Mouse (Mus musculus) midbrain, embryonic 11.5 days (tissue): Measurements from ENCODE around the gene Zfp750. TPM values are rescaled to one million over a fixed set of nuclear protein-coding genes. Genes with fewer than 3 reads are reported as not detected.

Experiments
- ATAC-seq: fragments of 200-750 bp; cut with Nextera tagmentation; 2 replicates; pipeline ENCODE4 v1.8.0; 2017; ENCODE audit warnings: moderate TSS enrichment, moderate library complexity; ENCODE audit not compliant: low FRiP score
- DNase-seq: peaks from one replicate; pipeline ENCODE4 v3.0.0; 2015; ENCODE audit warnings: low spot score; ENCODE audit errors: missing footprints
- H3K27ac ChIP-seq: fragments of 300-500 bp; sonication (generic); 2 replicates; pipeline ENCODE4 v1.5.1; 2014; ENCODE audit warnings: low read depth, low read length
- H3K27me3 ChIP-seq: fragments of 300-500 bp; sonication (generic); 2 replicates; pipeline ENCODE4 v1.6.1; 2014; ENCODE audit warnings: mild to moderate bottlenecking, low read length, moderate library complexity, mixed read lengths; ENCODE audit not compliant: control insufficient read depth, insufficient read depth
- H3K36me3 ChIP-seq: fragments of 300-500 bp; sonication (generic); 2 replicates; pipeline ENCODE4 v1.6.1; 2014; ENCODE audit warnings: mild to moderate bottlenecking, low read length, moderate library complexity, mixed read lengths; ENCODE audit not compliant: control insufficient read depth, insufficient read depth
- H3K4me1 ChIP-seq: fragments of 300-500 bp; sonication (generic); 2 replicates; pipeline ENCODE4 v1.6.1; 2014; ENCODE audit warnings: low read length; ENCODE audit not compliant: control insufficient read depth, insufficient read depth
- H3K4me2 ChIP-seq: fragments of 300-500 bp; sonication (generic); 2 replicates; pipeline ENCODE4 v1.6.1; 2014; ENCODE audit warnings: mild to moderate bottlenecking, moderate library complexity
- H3K4me3 ChIP-seq: fragments of 300-500 bp; sonication (generic); 2 replicates; pipeline ENCODE4 v1.5.1; 2014; ENCODE audit warnings: low read depth, low read length
- H3K9ac ChIP-seq: fragments of 300-500 bp; sonication (generic); 2 replicates; pipeline ENCODE4 v1.6.1; 2014; ENCODE audit warnings: low read length
- H3K9me3 ChIP-seq: fragments of 300-500 bp; sonication (generic); 2 replicates; pipeline ENCODE4 v1.6.1; 2016; ENCODE audit warnings: low read length; ENCODE audit not compliant: control insufficient read depth
- WGBS: fragments of 180-500 bp; shearing (Covaris S2); extraction: QIAGEN DNeasy Blood & Tissue Kit; methylation state at CpG from one replicate; pipeline ENCODE4 v1.1.7; 2014; 5-methylcytosine and 5-hydroxymethylcytosine counted together
- polyA plus RNA-seq: library from polyadenylated mRNA; unstranded; fragments of >200 nt; fragmentation: Nextera tagmentation; extraction: Ambion mirVana; gene quantifications from 2 replicates; pipeline ENCODE4 v1.2.1, GENCODE M21; 2014

The Zfp750 gene
- polyA plus RNA-seq: 0.17 and 0.20 TPM in 2 replicates

DNA sequence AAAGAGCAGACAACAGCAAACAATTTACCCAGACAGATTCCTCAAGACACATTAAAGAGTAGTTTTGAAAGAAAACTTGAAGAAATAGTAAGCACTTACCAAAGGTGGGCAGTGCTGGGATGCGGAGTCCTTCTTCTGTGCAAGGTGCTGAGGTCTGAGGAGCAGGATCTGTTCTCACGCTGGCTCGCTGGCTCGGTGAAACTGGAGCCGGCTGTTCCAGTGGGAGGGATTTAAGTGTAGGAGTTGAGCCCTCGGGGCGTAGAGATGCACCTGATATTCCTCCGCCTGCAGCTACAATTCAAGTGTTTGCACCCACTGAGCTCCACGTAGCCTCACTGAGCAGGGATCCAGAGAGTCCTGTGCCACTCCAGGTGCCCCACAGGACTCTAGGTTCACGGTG is at the start of gene Zfp750:
Gene Zfp750, minus strand, starts transcription at position 203 of the 400 bp plus-strand sequence.
- Histone ChIP-seq H3K4me2 (no peak within 1 kb of the TSS), H3K27me3 (no peaks in the 10 kb centered on the region), H3K4me1 (no peaks in the 10 kb centered on the region), H3K9ac (no peak within 1 kb of the TSS), H3K4me3 (no peak within 1 kb of the TSS), H3K27ac (no peak within 1 kb of the TSS), H3K9me3 (no peaks in the 10 kb centered on the region), H3K36me3 (no peaks in the 10 kb centered on the region)
- ATAC-seq (no peak), DNase-seq (peak; percentile 19)
- WGBS: 52% methylated on average over 10 of the region's 10 CpGs

DNA sequence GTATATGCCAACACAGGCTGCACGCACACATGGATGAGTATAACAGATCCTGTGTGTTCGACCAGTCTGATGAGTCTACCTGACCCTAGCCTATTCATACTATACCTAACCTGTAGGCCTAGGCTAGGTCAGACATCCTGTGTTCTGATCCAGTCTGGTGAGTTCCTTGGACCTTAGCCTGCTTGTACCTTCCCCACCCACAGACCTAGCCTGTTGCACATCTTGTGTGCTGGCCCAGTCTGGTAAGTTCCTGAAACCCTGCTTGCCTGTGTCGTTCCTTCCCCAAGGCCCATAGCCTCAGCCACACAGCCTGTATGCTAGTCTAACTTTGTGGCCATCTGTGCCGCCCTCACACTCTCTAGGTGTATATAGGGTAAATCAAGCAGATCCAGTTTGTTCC is 45.1 kb upstream of the Zfp750 start:
- no peak for ATAC-seq
- 98% methylated on average over 4 of the region's 4 CpGs for WGBS

DNA sequence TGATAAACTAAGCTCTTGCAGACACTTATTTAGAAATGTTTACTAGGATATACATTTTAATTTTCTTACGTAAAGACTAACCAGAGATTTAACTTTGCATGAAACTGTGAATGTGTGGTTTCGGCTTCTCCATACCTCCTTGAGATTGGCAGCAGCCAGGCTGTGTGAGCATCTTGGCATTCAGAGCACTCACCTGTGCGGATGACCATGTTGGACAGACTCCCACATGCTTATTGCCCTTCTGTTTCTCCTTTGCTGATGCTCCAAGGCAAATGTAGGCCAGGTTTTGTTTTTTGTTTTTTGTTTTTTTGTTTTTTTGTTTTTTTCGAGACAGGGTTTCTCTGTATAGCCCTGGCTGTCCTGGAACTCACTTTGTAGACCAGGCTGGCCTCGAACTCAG is 44.2 kb upstream of the Zfp750 start:
- no peaks in the 10 kb centered on the region for H3K27me3 ChIP-seq
- no peaks in the 10 kb centered on the region for H3K36me3 ChIP-seq
- 92% methylated on average over 5 of the region's 5 CpGs for WGBS
- no peaks in the 10 kb centered on the region for H3K9me3 ChIP-seq
- DNase-seq (no peak), ATAC-seq (no peak)
- H3K4me2 ChIP-seq: no peak overlapping the region
- no peak overlapping the region for H3K4me3 ChIP-seq
- H3K9ac ChIP-seq: no peak overlapping the region
- no peaks in the 10 kb centered on the region for H3K4me1 ChIP-seq
- H3K27ac ChIP-seq: no peak overlapping the region

More for the DNA sequence above, 45.1 kb upstream of the Zfp750 start:
- H3K4me3 ChIP-seq: no peak overlapping the region
- no peaks in the 10 kb centered on the region for H3K4me1 ChIP-seq
- no peaks in the 10 kb centered on the region for H3K27me3 ChIP-seq
- no peak overlapping the region for H3K4me2 ChIP-seq
- H3K9me3 ChIP-seq: no peaks in the 10 kb centered on the region
- DNase-seq: no peak
- H3K9ac ChIP-seq: no peak overlapping the region
- H3K27ac ChIP-seq: no peak overlapping the region
- no peaks in the 10 kb centered on the region for H3K36me3 ChIP-seq

GRCm38 (mm10) chr11:121560294-121560663 is 41.1 kb upstream of the Zfp750 start:
- no peak overlapping the region for H3K27ac ChIP-seq
- H3K4me3 ChIP-seq: no peak overlapping the region
- H3K27me3 ChIP-seq: no peaks in the 10 kb centered on the region
- ATAC-seq (no peak), DNase-seq (no peak)
- no peaks in the 10 kb centered on the region for H3K4me1 ChIP-seq
- 85% methylated on average over 7 of the region's 7 CpGs for WGBS
- H3K4me2 ChIP-seq: no peak overlapping the region
- H3K9me3 ChIP-seq: no peaks in the 10 kb centered on the region
- no peaks in the 10 kb centered on the region for H3K36me3 ChIP-seq
- H3K9ac ChIP-seq: no peak overlapping the region

DNA sequence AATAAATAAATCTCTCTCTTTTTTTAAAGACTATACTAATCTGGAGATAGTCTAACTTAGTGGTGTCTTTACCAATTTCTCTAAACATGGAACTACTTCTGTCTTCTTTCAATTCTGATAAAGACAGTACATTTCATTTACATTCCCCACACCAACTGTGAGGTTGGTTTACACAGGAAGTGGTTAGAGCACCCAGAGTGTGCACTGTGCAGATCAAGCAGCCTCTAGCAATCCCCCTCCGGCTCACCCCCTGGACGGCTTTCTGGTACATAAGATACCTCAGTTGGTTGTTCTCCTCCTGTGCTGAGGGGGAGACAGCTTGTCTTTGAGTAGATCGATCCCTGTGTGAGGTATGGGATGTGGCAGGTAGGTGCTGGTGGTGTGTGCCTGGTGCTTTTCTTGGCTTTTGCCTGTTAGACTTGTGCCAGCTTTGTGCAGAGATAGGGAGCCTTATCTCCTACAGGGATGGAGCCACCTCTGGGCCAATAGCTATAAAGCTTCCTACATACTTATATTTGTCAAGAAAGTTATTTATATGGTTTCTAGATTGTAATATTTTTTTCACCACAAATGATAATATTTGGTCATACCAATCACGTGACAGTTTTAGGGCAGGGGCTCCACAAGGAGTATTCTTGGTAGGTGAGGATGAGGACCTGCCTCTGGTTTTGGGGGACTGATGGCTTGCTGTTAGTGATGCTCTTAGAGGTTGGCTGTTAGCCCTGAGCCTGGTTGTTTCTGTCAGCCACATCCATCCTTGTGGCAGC is 40.6 kb upstream of the Zfp750 start:
- Histone ChIP-seq H3K4me2 (no peak overlapping the region), H3K9me3 (no peaks in the 10 kb centered on the region), H3K9ac (no peak overlapping the region), H3K4me3 (no peak overlapping the region), H3K27ac (no peak overlapping the region), H3K36me3 (no peaks in the 10 kb centered on the region), H3K4me1 (no peaks in the 10 kb centered on the region), H3K27me3 (no peaks in the 10 kb centered on the region)
- DNase-seq (peak; percentile 1), ATAC-seq (no peak)
- 92% methylated on average over 4 of the region's 4 CpGs for WGBS

DNA sequence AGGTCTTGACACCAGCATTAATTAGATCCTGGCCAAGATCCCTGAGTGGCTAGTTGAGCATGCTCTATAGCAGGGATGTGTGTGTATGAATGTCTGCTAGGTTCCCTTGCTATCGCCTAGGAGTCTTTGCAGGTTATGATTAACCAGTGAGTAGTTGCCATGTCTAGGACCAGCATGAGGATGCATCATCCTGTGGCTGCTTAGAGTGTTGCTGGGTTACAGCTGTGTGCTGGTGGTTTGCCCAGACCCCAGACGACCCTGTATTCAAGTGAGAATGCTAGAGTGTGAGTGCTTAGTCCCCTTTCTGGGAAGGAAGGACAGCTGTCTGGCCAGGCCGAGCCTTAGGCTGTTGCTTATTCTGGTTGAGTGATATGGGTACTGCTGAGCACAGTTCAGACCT is 39.4 kb upstream of the Zfp750 start:
- Histone ChIP-seq H3K4me3 (no peak overlapping the region), H3K27ac (no peak overlapping the region), H3K27me3 (no peaks in the 10 kb centered on the region), H3K36me3 (no peaks in the 10 kb centered on the region), H3K9ac (no peak overlapping the region), H3K9me3 (no peaks in the 10 kb centered on the region), H3K4me2 (no peak overlapping the region), H3K4me1 (no peaks in the 10 kb centered on the region)
- ATAC-seq (no peak), DNase-seq (peak; percentile 28)
- WGBS: 91% methylated on average over 3 of the region's 3 CpGs

DNA sequence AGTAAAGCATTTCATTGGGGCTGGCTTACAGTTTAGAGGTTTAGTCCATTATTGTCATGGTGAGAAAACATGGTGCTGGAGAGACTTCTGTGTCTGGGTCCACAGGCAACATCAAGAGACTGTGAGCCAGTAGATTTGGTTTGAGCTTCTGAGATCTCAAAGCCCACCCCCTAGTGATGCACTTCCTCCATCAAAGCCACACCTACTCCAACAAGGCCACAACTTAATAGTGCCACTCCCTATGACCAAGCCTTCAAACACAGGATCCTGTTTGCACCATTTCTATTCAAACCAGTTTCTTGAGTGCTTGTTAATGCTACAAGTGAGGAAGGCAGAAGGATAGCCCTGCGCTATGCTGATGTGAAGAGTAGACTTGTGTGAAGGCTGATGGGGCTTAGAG is 38.8 kb upstream of the Zfp750 start:
- WGBS: 96% methylated on average over 1 of the region's 1 CpGs
- DNase-seq (no peak), ATAC-seq (no peak)
- Histone ChIP-seq H3K27me3 (no peaks in the 10 kb centered on the region), H3K36me3 (no peaks in the 10 kb centered on the region), H3K4me1 (no peaks in the 10 kb centered on the region), H3K4me3 (no peak overlapping the region), H3K27ac (no peak overlapping the region), H3K4me2 (no peak overlapping the region), H3K9me3 (no peaks in the 10 kb centered on the region), H3K9ac (no peak overlapping the region)

GRCm38 (mm10) chr11:121556727-121557126 is 37.6 kb upstream of the Zfp750 start:
- H3K4me3 ChIP-seq: no peak overlapping the region
- no peaks in the 10 kb centered on the region for H3K4me1 ChIP-seq
- DNase-seq: no peak
- H3K9me3 ChIP-seq: no peaks in the 10 kb centered on the region
- H3K9ac ChIP-seq: no peak overlapping the region
- H3K27me3 ChIP-seq: no peaks in the 10 kb centered on the region
- H3K36me3 ChIP-seq: no peaks in the 10 kb centered on the region
- ATAC-seq: no peak
- 78% methylated on average over 1 of the region's 1 CpGs for WGBS
- no peak overlapping the region for H3K4me2 ChIP-seq
- H3K27ac ChIP-seq: no peak overlapping the region

DNA sequence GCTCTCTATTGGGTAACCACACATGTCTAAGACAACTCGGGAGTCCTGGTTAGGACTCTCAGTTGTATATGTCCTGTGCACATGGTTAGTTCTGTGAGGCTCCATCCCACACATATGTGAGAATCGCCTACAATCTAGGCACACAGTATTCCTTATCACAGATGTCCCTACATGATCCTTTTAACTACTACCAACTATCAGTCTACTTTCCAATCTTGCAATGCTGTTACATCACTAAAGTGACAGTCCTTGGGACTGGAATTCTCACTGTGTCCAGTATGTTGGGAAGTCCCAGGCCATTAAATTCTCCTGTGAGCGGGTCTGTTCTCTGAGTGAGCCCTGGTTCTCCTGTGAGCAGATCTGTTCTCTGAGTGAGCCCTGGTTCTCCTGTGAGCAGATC is 34.3 kb upstream of the Zfp750 start:
- Histone ChIP-seq H3K36me3 (no peaks in the 10 kb centered on the region), H3K4me1 (peaks cover 19% of the 10 kb centered on the region), H3K9me3 (no peaks in the 10 kb centered on the region), H3K27me3 (no peaks in the 10 kb centered on the region), H3K4me2 (no peak overlapping the region), H3K27ac (no peak overlapping the region), H3K9ac (no peak overlapping the region), H3K4me3 (no peak overlapping the region)
- WGBS: 93% methylated on average over 3 of the region's 3 CpGs
- ATAC-seq (no peak), DNase-seq (peak; percentile 12)
